Mouse (Mus musculus): ENCODE results near the gene Golga3.

Gene Golga3

DNA sequence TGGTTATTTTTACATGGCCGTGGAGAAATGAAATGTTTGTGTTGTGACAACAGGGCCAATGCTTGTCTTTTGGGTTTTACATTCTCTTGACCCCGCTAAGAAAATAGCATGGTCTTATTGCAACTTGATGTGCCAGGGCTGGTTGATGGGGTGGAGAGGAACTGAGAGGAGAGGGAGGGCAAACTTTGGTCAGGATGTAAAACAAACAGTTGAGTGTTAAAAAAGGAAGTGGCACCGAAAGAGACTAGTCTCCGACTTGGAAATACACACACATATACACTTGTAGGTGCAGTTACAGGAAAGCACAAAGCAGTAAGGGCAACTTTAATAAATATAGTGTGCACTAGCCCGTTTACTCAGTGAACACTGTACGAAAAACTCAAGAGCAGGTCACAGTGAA, 55.8 kb downstream of the Golga3 start:
- DNase-seq, result peak; percentile 18

DNA sequence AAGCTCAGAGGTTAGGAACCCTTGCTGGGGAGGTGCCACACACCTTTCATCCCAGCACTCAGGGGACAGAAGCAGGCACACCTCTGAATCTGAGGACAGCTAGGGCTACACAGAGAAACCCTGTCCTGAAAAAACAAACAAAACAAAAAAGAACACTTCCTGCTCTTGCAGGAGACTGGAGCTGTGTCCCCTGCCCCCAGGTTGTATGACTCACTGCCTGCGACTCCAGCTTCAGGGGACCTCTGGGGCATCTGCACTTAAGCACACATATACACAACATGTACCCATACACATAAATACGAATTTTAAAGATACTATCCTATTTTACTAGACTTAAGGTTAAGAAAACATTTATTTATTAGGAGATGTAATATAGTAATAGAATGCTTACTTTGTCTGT, 67.6 kb downstream of the Golga3 start:
- no peak for DNase-seq

DNA sequence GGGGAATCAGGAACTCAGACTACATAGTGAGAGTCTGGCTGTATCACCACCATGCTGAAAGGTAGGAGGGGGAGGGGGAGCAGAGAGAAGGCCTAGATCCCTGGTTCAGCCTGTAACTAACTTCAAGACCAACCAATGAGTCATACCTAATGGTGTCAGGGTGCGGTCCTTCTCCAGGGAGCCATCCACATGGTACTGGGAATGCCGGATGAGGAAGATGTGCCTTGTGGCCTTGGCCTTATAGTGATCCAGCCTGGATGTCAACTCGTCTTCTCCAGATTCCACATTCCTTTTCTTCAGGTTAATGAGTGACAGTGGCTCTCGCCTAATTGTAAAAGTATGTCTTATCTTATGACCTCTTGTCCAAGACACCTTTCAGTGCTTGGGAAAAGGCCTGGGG, 90.4 kb downstream of the Golga3 start:
- DNase-seq, result no peak

DNA sequence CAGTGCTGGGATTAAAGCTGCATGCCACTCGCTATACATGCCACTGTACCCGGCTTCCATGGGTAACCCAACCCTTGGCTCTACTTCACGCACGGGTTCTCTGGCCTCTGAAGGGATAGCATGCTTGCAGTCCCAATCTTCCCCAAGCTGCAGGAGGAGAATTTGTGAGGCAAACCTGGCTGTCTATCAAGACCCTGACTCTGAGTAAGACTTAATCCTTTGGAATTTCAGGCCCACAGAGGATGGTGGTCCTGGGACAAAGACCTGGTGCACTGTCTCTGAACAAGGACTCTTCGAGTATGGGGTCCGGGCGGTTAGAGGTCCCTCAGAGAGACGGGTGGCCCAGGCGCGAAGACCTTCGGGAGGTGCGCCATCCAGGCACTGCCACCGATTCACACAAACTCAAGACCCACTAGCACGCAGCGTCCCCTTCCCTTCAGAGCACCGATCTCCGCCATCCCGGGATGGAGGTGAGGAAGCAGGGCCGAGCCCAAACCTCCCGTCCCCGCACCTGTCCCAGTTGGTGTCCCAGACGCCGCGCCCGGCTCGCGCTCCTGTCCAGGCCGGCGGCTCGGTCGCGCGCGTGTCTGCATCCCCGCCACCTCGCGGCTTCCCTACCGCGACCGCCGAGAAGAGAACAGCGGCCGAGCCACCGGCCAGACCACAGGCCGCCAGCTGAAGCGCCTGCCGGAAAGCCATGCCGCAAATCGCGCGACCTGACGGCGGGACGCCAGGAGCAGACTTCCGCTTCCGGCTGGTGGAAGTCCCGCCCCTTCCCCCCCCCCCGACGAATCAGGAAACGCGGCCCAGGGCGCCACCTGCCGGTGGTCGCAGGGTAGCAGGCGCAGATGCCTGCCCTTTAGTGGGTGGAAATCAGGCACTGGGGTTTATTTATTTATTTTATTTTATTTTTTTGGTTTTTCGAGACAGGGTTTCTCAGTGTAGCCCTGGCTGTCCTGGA, 92.9 kb downstream of the Golga3 start, which contains the start of gene Pgam5:
Pgam5 (minus strand) TSS at position 773 of the 961 bp plus-strand sequence.
- peak; percentile 92 for DNase-seq

DNA sequence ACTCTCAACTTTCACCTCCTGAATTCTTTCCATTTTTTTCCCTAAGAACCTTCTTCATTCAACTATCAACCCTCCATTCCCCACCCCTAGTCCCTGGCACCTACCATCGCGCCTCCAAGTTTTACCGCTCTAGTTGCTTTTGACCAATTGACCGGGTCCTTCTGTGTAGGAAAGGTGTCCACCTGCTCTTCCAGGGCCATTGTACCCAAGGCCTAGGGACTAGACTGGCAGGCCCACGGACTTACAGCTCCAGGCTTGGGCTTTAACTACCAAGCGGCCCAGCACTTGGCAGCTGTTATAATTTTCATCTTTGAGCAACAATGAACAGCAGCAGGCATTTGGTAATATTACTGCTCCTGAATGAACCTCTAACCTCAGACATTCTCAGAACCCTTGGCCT, 93.7 kb downstream of the Golga3 start:
- DNase-seq, result peak; percentile 5

DNA sequence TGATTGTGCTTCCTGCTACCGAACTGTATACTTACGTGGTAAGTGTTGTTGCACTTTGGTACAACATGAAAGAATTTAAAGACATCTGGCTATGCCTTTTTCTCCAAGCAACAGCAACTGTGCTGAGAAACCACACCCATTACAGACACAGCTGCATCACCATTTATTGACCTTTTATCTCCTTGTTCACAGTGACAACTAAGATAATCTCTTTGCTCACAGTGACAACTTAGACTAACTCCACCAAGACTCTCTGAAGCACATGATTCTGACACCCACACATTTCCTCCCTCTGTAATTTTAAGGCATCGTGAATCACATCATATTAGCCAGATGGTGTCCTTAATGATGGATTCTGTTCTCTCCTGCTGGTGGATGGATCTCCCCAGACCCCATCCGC, 97.6 kb downstream of the Golga3 start:
- no peak for DNase-seq

DNA sequence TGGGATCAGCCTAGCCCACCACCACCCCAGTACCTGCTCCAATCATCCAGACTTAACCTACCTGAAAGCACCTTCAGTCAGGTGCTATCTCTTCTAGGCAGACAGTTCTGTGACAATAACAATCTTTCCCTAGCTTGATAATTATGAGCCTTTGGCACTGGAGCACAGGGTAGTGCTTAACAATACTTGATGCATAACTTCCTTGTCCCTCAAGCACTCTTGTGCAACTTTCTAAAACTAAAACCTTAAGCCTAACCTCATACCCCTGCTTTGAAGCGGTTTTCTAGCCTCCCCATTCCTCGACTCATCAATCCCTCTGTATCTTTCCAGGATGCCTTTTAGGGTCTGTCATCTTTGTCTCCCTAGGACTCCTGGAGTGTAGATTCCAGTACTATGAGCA, 98.3 kb downstream of the Golga3 start:
- peak; percentile 13 for DNase-seq

Data from lung, postnatal 36 days (tissue).